Mouse (Mus musculus) intestine, postnatal 0 days (tissue): ENCODE results near the gene Zscan21. TPM values are rescaled to one million over a fixed set of nuclear protein-coding genes. Genes with fewer than 3 reads are reported as not detected.

Experiments
- ATAC-seq: fragments of 200-750 bp; cut with Nextera tagmentation; 2 replicates; pipeline ENCODE4 v1.8.0; 2017; ENCODE audit warnings: mild to moderate bottlenecking, moderate TSS enrichment, moderate library complexity
- H3K27ac ChIP-seq: fragments of 300-500 bp; sonication (generic); 2 replicates; pipeline ENCODE4 v1.5.1; 2014; ENCODE audit warnings: mild to moderate bottlenecking, low read depth, low read length, moderate library complexity
- H3K27me3 ChIP-seq: fragments of 300-500 bp; sonication (generic); replicated peaks from 2 replicates; pipeline ENCODE4 v1.6.1; 2014; ENCODE audit warnings: low read length, mixed read lengths; ENCODE audit not compliant: control insufficient read depth, insufficient read depth
- H3K36me3 ChIP-seq: fragments of 300-500 bp; sonication (generic); 2 replicates; pipeline ENCODE4 v1.6.1; 2014; ENCODE audit warnings: mild to moderate bottlenecking, moderate library complexity; ENCODE audit not compliant: control insufficient read depth, insufficient read depth
- H3K4me1 ChIP-seq: fragments of 300-500 bp; sonication (generic); replicated peaks from 2 replicates; pipeline ENCODE4 v1.6.1; 2014; ENCODE audit warnings: antibody characterized with exemption, low read length, mixed read lengths; ENCODE audit not compliant: control insufficient read depth, insufficient read depth
- H3K4me2 ChIP-seq: fragments of 300-500 bp; sonication (generic); replicated peaks from 2 replicates; pipeline ENCODE4 v1.6.1; 2014; ENCODE audit warnings: low read depth, mild to moderate bottlenecking, moderate library complexity
- H3K4me3 ChIP-seq: fragments of 300-500 bp; sonication (generic); 2 replicates; pipeline ENCODE4 v1.5.1; 2014; ENCODE audit warnings: low read depth, low read length
- H3K9ac ChIP-seq: fragments of 300-500 bp; sonication (generic); 2 replicates; pipeline ENCODE4 v1.6.1; 2014; ENCODE audit warnings: mild to moderate bottlenecking, low read depth, low read length
- H3K9me3 ChIP-seq: fragments of 300-500 bp; sonication (generic); 2 replicates; pipeline ENCODE4 v1.6.1; 2016; ENCODE audit warnings: mixed run types; ENCODE audit not compliant: control insufficient read depth
- CTCF ChIP-seq: sonication (generic); IDR thresholded peaks from 2 replicates; pipeline ENCODE4 v1.5.1; 2016; ENCODE audit warnings: low read depth, mild to moderate bottlenecking, control low read depth, antibody characterized with exemption, moderate library complexity
- WGBS: fragments of 180-500 bp; shearing (Covaris S2); extraction: QIAGEN DNeasy Blood & Tissue Kit; methylation state at CpG from one replicate; pipeline ENCODE4 v1.1.7; 2014; 5-methylcytosine and 5-hydroxymethylcytosine counted together
- polyA plus RNA-seq: library from polyadenylated mRNA; unstranded; fragments of >200 nt; fragmentation: Nextera tagmentation; extraction: Ambion mirVana; gene quantifications from 2 replicates; pipeline ENCODE4 v1.2.1, GENCODE M21; 2015

The Zscan21 gene
- polyA plus RNA-seq, 1 experiment from 2014 or later, result 17.9 TPM

DNA sequence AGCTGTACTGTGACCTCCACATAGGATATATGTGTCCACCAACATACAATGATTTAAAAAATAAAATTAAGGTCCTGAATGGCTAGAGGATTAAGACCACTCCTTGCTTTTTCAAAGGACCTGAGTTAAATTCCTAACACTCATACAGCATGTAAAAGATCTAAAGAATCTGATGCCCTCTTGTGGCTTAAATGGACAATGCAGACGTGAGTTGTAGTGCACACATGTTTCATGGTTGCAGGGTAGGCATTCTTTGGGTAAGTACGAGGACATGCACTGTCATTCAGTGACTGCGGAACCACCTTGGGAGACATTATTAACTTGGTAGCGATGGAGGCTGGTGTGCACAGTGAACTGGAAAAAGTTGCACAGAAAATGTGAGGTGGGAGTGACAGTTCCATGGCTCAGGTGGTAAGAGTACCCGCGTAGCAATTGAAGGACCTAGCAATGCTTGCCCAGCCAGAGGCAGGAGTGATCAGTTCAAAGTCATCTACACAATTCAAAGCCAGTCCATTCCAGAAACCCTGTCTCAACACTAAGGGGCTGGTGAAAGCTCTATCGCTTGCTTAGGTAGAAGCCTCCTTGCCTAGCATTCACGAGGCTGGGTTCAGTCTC, 21.3 kb downstream of the Zscan21 start:
- Histone ChIP-seq H3K36me3 (peaks cover 18% of the 10 kb centered on the region), H3K9me3 (no peaks in the 10 kb centered on the region), H3K4me2 (no peak overlapping the region), H3K4me3 (no peak overlapping the region), H3K27me3 (no peaks in the 10 kb centered on the region), H3K27ac (no peak overlapping the region), H3K4me1 (no peaks in the 10 kb centered on the region), H3K9ac (no peak overlapping the region)
- 57% methylated on average over 8 of the region's 8 CpGs for WGBS
- ATAC-seq, result peak; percentile 55; the same call in 1 of the 2 replicates
- TF ChIP-seq CTCF, result peak; percentile 80

DNA sequence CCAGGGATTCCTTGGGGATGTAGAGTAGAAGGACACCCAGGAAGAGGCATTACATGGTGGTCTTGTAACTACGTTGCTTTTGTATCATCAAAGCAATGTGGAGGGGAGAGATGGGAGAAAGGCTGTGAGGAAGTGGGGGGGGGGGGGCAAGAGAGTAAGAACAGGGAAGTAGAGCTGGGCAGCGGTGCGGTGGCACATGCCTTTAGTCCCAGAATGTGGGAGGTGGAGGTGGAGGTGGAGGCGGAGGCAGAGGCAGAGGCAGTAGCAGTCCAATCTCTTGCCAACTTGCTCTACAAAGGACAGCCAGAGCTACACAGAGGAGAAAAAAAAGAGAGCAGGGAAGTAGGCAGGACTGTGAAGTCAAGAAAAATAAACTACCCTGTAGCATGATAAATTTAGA, 21.9 kb downstream of the Zscan21 start:
- no peak overlapping the region for H3K4me2 ChIP-seq
- H3K27me3 ChIP-seq, result no peaks in the 10 kb centered on the region
- TF ChIP-seq CTCF, result no peak
- no peak overlapping the region for H3K27ac ChIP-seq
- no peaks in the 10 kb centered on the region for H3K4me1 ChIP-seq
- no peaks in the 10 kb centered on the region for H3K9me3 ChIP-seq
- H3K36me3 ChIP-seq, result peaks cover 18% of the 10 kb centered on the region
- H3K9ac ChIP-seq, result no peak overlapping the region
- ATAC-seq, result no peak
- no peak overlapping the region for H3K4me3 ChIP-seq
- 70% methylated on average over 4 of the region's 4 CpGs for WGBS

DNA sequence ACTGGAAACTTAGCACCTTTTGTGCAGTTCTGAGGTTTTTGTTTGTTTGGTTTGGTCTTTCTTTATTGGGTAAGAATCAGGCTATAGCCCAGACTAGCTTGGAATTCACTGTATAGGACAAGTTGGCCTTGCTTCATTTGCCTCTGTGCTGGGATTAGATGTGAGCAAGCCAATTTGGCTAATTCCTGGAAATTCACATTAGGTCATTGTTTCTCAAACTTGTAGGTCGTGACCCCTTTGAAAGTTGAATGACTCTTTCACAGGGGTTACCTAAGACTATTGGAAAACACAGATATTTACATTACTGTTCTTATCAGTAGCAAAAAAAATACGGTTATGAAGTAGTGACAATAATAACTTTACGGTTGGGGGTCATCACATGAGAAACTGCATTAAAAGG, 37.7 kb downstream of the Zscan21 start:
- peaks cover 22% of the 10 kb centered on the region for H3K36me3 ChIP-seq
- H3K4me2 ChIP-seq, result peak overlapping the region; percentile 73
- no peaks in the 10 kb centered on the region for H3K4me1 ChIP-seq
- no peak overlapping the region for H3K27ac ChIP-seq
- H3K27me3 ChIP-seq, result no peaks in the 10 kb centered on the region
- H3K9me3 ChIP-seq, result no peaks in the 10 kb centered on the region
- H3K9ac ChIP-seq, result 0 out of 2 replicates have a peak overlapping the region, but pooled peaks have one; percentile 88
- WGBS, result 51% methylated on average over 3 of the region's 3 CpGs
- TF ChIP-seq CTCF, result no peak
- H3K4me3 ChIP-seq, result peak overlapping the region; percentile 77
- no peak for ATAC-seq

DNA sequence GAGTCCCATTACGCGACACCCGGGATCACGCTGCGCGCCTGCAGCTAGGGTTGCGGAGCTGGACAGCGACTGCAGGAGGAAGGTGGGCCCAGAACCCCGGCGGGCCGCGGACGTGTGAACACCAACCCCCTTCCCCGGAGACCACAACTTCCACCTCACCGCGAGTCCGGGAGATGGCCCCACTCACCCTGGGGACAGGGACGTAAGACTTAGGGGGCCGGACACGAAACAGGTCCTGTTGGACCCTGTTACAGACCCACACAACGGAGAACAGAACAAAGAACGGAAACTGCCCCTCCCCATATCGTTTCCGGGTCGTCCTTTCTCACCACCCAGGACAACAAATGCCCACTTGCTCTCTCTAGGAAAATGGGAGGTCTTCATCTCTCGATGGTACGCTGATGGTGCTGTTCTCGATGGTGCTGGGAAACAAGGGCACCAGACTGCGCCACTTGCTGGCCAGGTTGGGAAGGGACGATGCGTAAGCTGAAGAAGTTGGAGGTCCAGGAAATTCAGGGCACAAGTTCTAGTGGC, 38.8 kb downstream of the Zscan21 start, which contains the start of gene Zfp113:
Gene Zfp113, minus strand, starts transcription at position 302 of the 534 bp plus-strand sequence.
- H3K27ac ChIP-seq, result peak within 1 kb of the TSS; percentile 84
- under 1% methylated on average over 31 of the region's 31 CpGs for WGBS
- H3K9me3 ChIP-seq, result no peaks in the 10 kb centered on the region
- peak; percentile 97 for TF ChIP-seq CTCF
- H3K27me3 ChIP-seq, result no peaks in the 10 kb centered on the region
- peak within 1 kb of the TSS; percentile 77 for H3K4me3 ChIP-seq
- peak within 1 kb of the TSS; percentile 73 for H3K4me2 ChIP-seq
- H3K9ac ChIP-seq, result peak within 1 kb of the TSS; percentile 88
- peaks cover 18% of the 10 kb centered on the region for H3K36me3 ChIP-seq
- H3K4me1 ChIP-seq, result no peaks in the 10 kb centered on the region
- peak; percentile 94 for ATAC-seq

DNA sequence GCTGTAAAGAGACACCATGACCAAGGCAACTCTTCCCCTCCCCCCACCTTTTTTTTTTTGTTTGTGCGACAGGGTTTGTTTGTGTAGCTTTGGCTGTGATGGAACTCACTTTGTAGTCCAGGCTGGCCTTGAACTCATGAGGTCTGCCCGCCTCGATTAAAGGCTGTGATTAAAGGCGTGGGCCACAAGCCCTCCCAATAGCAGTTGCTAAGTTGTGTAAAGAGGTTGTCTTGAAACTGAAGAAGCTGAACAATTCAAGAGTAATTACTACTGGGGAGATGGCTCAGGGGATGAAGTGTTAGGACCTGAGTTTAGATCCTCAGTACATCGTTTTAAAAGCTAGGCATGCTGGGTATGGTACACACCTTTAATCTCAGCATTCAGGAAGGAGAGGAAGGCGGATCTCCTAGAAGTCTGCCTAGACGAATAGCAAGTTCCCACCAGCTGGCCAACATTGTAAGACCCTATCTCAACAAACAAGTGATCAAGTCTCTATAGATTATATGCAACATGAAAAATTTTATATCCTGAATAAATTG, 43.6 kb downstream of the Zscan21 start:
- 61% methylated on average over 7 of the region's 7 CpGs for WGBS
- H3K4me2 ChIP-seq, result peak overlapping the region; percentile 73
- peak overlapping the region; percentile 64 for H3K4me3 ChIP-seq
- no peak overlapping the region for H3K27ac ChIP-seq
- H3K9ac ChIP-seq, result peak overlapping the region; percentile 61
- no peaks in the 10 kb centered on the region for H3K27me3 ChIP-seq
- no peak for ATAC-seq
- peaks cover 27% of the 10 kb centered on the region for H3K36me3 ChIP-seq
- H3K9me3 ChIP-seq, result no peaks in the 10 kb centered on the region
- TF ChIP-seq CTCF, result no peak
- H3K4me1 ChIP-seq, result 0 out of 2 replicates have a peak, but pooled peaks cover 5% of the 10 kb centered on the region

DNA sequence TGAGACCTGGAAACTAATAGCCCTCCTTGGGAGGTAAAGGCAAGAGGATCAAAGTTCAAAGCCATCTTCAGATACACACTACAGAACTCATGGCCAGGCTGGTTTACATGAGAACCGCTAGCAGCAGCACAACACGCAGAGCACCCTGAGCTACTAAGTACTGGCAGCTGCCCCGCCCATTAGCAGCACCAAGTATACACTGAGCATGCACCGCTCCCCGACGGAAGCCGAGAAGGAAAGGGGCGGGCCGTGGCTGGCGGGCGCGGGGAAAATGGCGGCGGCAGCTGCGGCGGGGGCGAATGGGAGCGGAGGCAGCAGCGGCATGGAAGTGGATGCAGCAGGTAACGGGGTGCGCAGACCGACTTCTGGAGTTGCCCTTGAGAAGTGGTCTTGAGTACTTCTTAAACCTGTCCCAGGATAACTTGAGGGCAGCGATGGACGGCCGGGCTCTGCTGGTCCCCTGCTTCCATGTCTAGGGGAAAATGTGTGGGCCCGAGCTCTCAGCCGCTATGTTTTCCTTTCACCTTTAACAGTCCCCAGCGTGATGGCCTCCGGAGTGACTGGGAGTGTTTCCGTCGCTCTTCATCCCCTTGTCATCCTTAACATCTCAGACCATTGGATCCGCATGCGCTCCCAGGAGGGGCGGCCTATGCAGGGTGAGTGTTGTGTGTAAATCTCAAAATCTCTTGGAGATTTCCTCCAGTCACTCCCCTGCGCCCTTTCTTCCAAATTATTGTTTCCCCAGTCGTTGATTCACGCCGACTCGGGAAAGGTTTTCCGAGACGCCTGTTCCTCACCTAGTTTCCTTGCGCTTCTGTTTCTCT, 44.4 kb downstream of the Zscan21 start, which contains the start of gene Cops6:
Gene Cops6, plus strand, starts transcription at position 230 of the 824 bp plus-strand sequence.
- H3K4me1 ChIP-seq, result 0 out of 2 replicates have a peak, but pooled peaks cover 5% of the 10 kb centered on the region
- ATAC-seq, result peak; percentile 92
- H3K27me3 ChIP-seq, result no peaks in the 10 kb centered on the region
- peak within 1 kb of the TSS; percentile 73 for H3K4me2 ChIP-seq
- peak within 1 kb of the TSS; percentile 61 for H3K9ac ChIP-seq
- H3K4me3 ChIP-seq, result peak within 1 kb of the TSS; percentile 64
- under 1% methylated on average over 42 of the region's 42 CpGs for WGBS
- TF ChIP-seq CTCF, result no peak
- peaks cover 35% of the 10 kb centered on the region for H3K36me3 ChIP-seq
- H3K9me3 ChIP-seq, result no peaks in the 10 kb centered on the region
- H3K27ac ChIP-seq, result peak within 1 kb of the TSS; percentile 3
